Comparison of ENCODE assay signal across 16 mouse cellular contexts in genomic region chr2:35764328-35764727, GRCm38 (mm10).
"Had no signal": no experiment of that assay in that cellular context is flagged by ENCODE, and none has a peak within 500 bp of the region (broad histone marks: within the 10 kb centered on the region; RNA-seq: fewer than 3 reads in every experiment).

No protein-coding gene starts in this region.

- DNase-seq: liver; liver, embryonic 13.5 days; liver, postnatal 0 days; right cerebral cortex, postnatal 14 days; thymus, postnatal 25 days; thymus, postnatal 4 days had no signal

- H3K36me3 ChIP-seq: liver, embryonic 13.5 days; liver, embryonic 15.5 days; midbrain, embryonic 13.5 days; midbrain, embryonic 15.5 days; neural tube, embryonic 12.5 days; stomach, embryonic 15.5 days had no signal

- H3K9ac ChIP-seq: liver, embryonic 13.5 days; liver, embryonic 15.5 days; liver, postnatal 0 days; midbrain, embryonic 13.5 days; midbrain, embryonic 15.5 days; neural tube, embryonic 12.5 days; stomach, embryonic 15.5 days had no signal

- H3K4me3 ChIP-seq: liver, embryonic 13.5 days; liver, embryonic 15.5 days; megakaryocyte, embryonic 14.5 days; midbrain, embryonic 13.5 days; midbrain, embryonic 15.5 days; neural tube, embryonic 12.5 days; stomach, embryonic 15.5 days had no signal

- H3K27me3 ChIP-seq: liver, embryonic 13.5 days; liver, embryonic 15.5 days; megakaryocyte, embryonic 14.5 days; midbrain, embryonic 15.5 days; neural tube, embryonic 12.5 days; stomach, embryonic 15.5 days had no signal

- H3K4me1 ChIP-seq: liver, embryonic 13.5 days; liver, embryonic 15.5 days; stomach, embryonic 15.5 days had no signal

- H3K9me3 ChIP-seq: liver, embryonic 13.5 days; liver, embryonic 15.5 days; megakaryocyte, embryonic 14.5 days; midbrain, embryonic 13.5 days; midbrain, embryonic 15.5 days; neural tube, embryonic 12.5 days; stomach, embryonic 15.5 days had no signal

- H3K4me2 ChIP-seq: liver, embryonic 11.5 days; liver, embryonic 13.5 days; liver, embryonic 15.5 days; midbrain, embryonic 11.5 days; midbrain, embryonic 13.5 days; midbrain, embryonic 15.5 days; neural tube, embryonic 12.5 days; stomach, embryonic 15.5 days had no signal

- H3K27ac ChIP-seq: liver, embryonic 13.5 days; liver, embryonic 15.5 days; macrophage; midbrain, embryonic 13.5 days; midbrain, embryonic 15.5 days; neural tube, embryonic 12.5 days; stomach, embryonic 15.5 days; stomach, postnatal 0 days had no signal

- ATAC-seq: liver, postnatal 0 days; midbrain, embryonic 13.5 days; midbrain, embryonic 15.5 days had no signal
